8 mouse cellular contexts compared by ENCODE assay signal in genomic region chr1:193090211-193090871, GRCm38 (mm10). TPM values are rescaled to one million over a fixed set of nuclear protein-coding genes. Genes with fewer than 3 reads are reported as not detected.
DNase-seq lines count a peak whose midpoint lies in the region; ATAC-seq lines count a peak whose summit lies in the region.

No protein-coding gene starts in this region.

- no peak for ATAC-seq in megakaryocyte progenitor cell, adult 5-6 weeks (replicated peaks; ENCODE audit: poor library complexity)

- peak; percentile 47 for DNase-seq in ovary, adult 18-20 months (ENCODE audit: low spot score)
- no peak for DNase-seq in ovary, postnatal 10 days (ENCODE audit: low spot score)
- peak; percentile 47 to 60 for DNase-seq in cerebellum, postnatal 25 days
- peak; percentile 76 for DNase-seq in heart, adult 8-10 months (ENCODE audit: low spot score)
- peak; percentile 34 for DNase-seq in lung, postnatal 25 days (ENCODE audit: low spot score)
- DNase-seq in spleen, adult 18-20 months = no peak
- DNase-seq in spleen, postnatal 4 days (ENCODE audit: low spot score in 2 of 2) = no peak

RNA-seq across cellular contexts. Expression of gene Diexf, which starts 39.7 kb away (rescaled TPM):
- total RNA-seq in heart, adult 8-10 months (2022) = 1 to 10 TPM; 7.4 to 9.8 (median 9.0) TPM
- total RNA-seq in megakaryocyte progenitor cell, adult 5-6 weeks (2015) = 11.3 and 15.1 TPM in 2 replicates
- total RNA-seq in megakaryocyte progenitor cell, adult 5-6 weeks (2017) = 20.7 and 33.6 TPM in 2 replicates

RNA-seq across cellular contexts. Expression of gene Syt14, which starts 54.8 kb away (rescaled TPM):
- under 1 TPM; 0.20 to 0.75 (median 0.23) TPM for total RNA-seq in heart, adult 8-10 months (2022)
- total RNA-seq in megakaryocyte progenitor cell, adult 5-6 weeks (2015) = 0.02 TPM in 1 of 2 replicates, not detected in the other
- total RNA-seq in megakaryocyte progenitor cell, adult 5-6 weeks (2017) = 0.03 TPM in 1 of 2 replicates, not detected in the other

Comparison
In these comparisons a context has a peak if more than half of its experiments do, and no peak if none do; other contexts are left out.
1. DNase-seq: peak in ovary, adult 18-20 months (single experiment), cerebellum, postnatal 25 days (2 of 2), heart, adult 8-10 months (single experiment) and lung, postnatal 25 days (single experiment); none in ovary, postnatal 10 days (single experiment), spleen, adult 18-20 months (0 of 2) and spleen, postnatal 4 days (0 of 2).